Mouse (Mus musculus): ENCODE measurements at regions not wholly inside any gene's neighbourhood (a gene's known extent, or its start where the extent isn't known, plus 50 kb on each side); places are given as distances from the start of the nearest gene placed in this dataset.

GRCm38 (mm10) chr9:13914847-13915246 is 87.3 kb downstream of the Fam76b start:
- WGBS: 84% methylated on average over 3 of the region's 3 CpGs
- H3K4me1 ChIP-seq (ENCODE audit: control insufficient read depth, insufficient read depth, low read length): no peaks in the 10 kb centered on the region
- H3K9ac ChIP-seq (ENCODE audit: low read depth, low read length): no peak overlapping the region
- no peaks in the 10 kb centered on the region for H3K27me3 ChIP-seq (ENCODE audit: control insufficient read depth, insufficient read depth, low read length)
- no peak overlapping the region for H3K4me3 ChIP-seq
- no peaks in the 10 kb centered on the region for H3K79me2 ChIP-seq (replicated peaks; ENCODE audit: control insufficient read depth, insufficient read depth, low read length)
- no peaks in the 10 kb centered on the region for H3K36me3 ChIP-seq (ENCODE audit: control insufficient read depth, insufficient read depth, low read length)
- no peak for TF ChIP-seq EP300 (IDR thresholded peaks at IDR 0.05; ENCODE audit: insufficient read depth, low read depth, low read length)
- TF ChIP-seq CTCF (IDR thresholded peaks at IDR 0.05): no peak
- TF ChIP-seq POLR2A (IDR thresholded peaks at IDR 0.05; ENCODE audit: insufficient read depth, low read depth, low read length): no peak
- intact Hi-C loops (cut with DNase I): no loop called here
- H3K27ac ChIP-seq: no peak overlapping the region
- DNase-seq: no peak

GRCm38 (mm10) chr9:13916837-13917236 is 89.3 kb downstream of the Fam76b start:
- Histone ChIP-seq H3K36me3 (ENCODE audit: control insufficient read depth, insufficient read depth, low read length) (no peaks in the 10 kb centered on the region), H3K4me1 (ENCODE audit: control insufficient read depth, insufficient read depth, low read length) (no peaks in the 10 kb centered on the region), H3K27ac (no peak overlapping the region), H3K79me2 (replicated peaks; ENCODE audit: control insufficient read depth, insufficient read depth, low read length) (no peaks in the 10 kb centered on the region), H3K4me3 (no peak overlapping the region), H3K9ac (ENCODE audit: low read depth, low read length) (no peak overlapping the region), H3K27me3 (ENCODE audit: control insufficient read depth, insufficient read depth, low read length) (no peaks in the 10 kb centered on the region)
- DNase-seq: no peak
- WGBS: 82% methylated on average over 7 of the region's 7 CpGs
- intact Hi-C loops (cut with DNase I): no loop called here
- TF ChIP-seq POLR2A (IDR thresholded peaks at IDR 0.05; ENCODE audit: insufficient read depth, low read depth, low read length): no peak
- TF ChIP-seq CTCF (IDR thresholded peaks at IDR 0.05): no peak
- no peak for TF ChIP-seq EP300 (IDR thresholded peaks at IDR 0.05; ENCODE audit: insufficient read depth, low read depth, low read length)

GRCm38 (mm10) chr9:13918606-13919202 is 91.2 kb downstream of the Fam76b start:
- H3K4me3 ChIP-seq: no peak overlapping the region

GRCm38 (mm10) chr9:13919739-13920410 is 92.4 kb downstream of the Fam76b start:
- Histone ChIP-seq H3K4me1 (ENCODE audit: control insufficient read depth, insufficient read depth, low read length) (no peaks in the 10 kb centered on the region), H3K27me3 (ENCODE audit: control insufficient read depth, insufficient read depth, low read length) (no peaks in the 10 kb centered on the region), H3K4me3 (no peak overlapping the region), H3K27ac (no peak overlapping the region), H3K9ac (ENCODE audit: low read depth, low read length) (no peak overlapping the region), H3K36me3 (ENCODE audit: control insufficient read depth, insufficient read depth, low read length) (no peaks in the 10 kb centered on the region), H3K79me2 (replicated peaks; ENCODE audit: control insufficient read depth, insufficient read depth, low read length) (no peaks in the 10 kb centered on the region)
- no peak for TF ChIP-seq EP300 (IDR thresholded peaks at IDR 0.05; ENCODE audit: insufficient read depth, low read depth, low read length)
- no peak for TF ChIP-seq CTCF (IDR thresholded peaks at IDR 0.05)
- TF ChIP-seq POLR2A (IDR thresholded peaks at IDR 0.05; ENCODE audit: insufficient read depth, low read depth, low read length): no peak
- intact Hi-C loops (cut with DNase I): no loop called here
- WGBS: 78% methylated on average over 9 of the region's 9 CpGs
- DNase-seq: no peak

More at GRCm38 (mm10) chr9:13918606-13919202, 91.2 kb downstream of the Fam76b start:
- no peak overlapping the region for H3K27ac ChIP-seq
- no peaks in the 10 kb centered on the region for H3K36me3 ChIP-seq (ENCODE audit: control insufficient read depth, insufficient read depth, low read length)
- H3K79me2 ChIP-seq (replicated peaks; ENCODE audit: control insufficient read depth, insufficient read depth, low read length): no peaks in the 10 kb centered on the region
- no peak overlapping the region for H3K9ac ChIP-seq (ENCODE audit: low read depth, low read length)
- H3K4me1 ChIP-seq (ENCODE audit: control insufficient read depth, insufficient read depth, low read length): no peaks in the 10 kb centered on the region
- TF ChIP-seq CTCF (IDR thresholded peaks at IDR 0.05) (no peak), POLR2A (IDR thresholded peaks at IDR 0.05; ENCODE audit: insufficient read depth, low read depth, low read length) (no peak), EP300 (IDR thresholded peaks at IDR 0.05; ENCODE audit: insufficient read depth, low read depth, low read length) (no peak)
- no peaks in the 10 kb centered on the region for H3K27me3 ChIP-seq (ENCODE audit: control insufficient read depth, insufficient read depth, low read length)
- intact Hi-C loops (cut with DNase I): no loop called here
- WGBS: 62% methylated on average over 7 of the region's 7 CpGs
- DNase-seq: no peak

GRCm38 (mm10) chr9:13920623-13921022 is 93.1 kb downstream of the Fam76b start:
- TF ChIP-seq CTCF (IDR thresholded peaks at IDR 0.05): no peak
- TF ChIP-seq POLR2A (IDR thresholded peaks at IDR 0.05; ENCODE audit: insufficient read depth, low read depth, low read length): no peak
- no peak for TF ChIP-seq EP300 (IDR thresholded peaks at IDR 0.05; ENCODE audit: insufficient read depth, low read depth, low read length)
- Histone ChIP-seq H3K36me3 (ENCODE audit: control insufficient read depth, insufficient read depth, low read length) (no peaks in the 10 kb centered on the region), H3K4me3 (no peak overlapping the region), H3K27me3 (ENCODE audit: control insufficient read depth, insufficient read depth, low read length) (no peaks in the 10 kb centered on the region), H3K4me1 (ENCODE audit: control insufficient read depth, insufficient read depth, low read length) (no peaks in the 10 kb centered on the region), H3K9ac (ENCODE audit: low read depth, low read length) (no peak overlapping the region), H3K27ac (no peak overlapping the region), H3K79me2 (replicated peaks; ENCODE audit: control insufficient read depth, insufficient read depth, low read length) (no peaks in the 10 kb centered on the region)
- intact Hi-C loops (cut with DNase I): no loop called here
- WGBS: 64% methylated on average over 1 of the region's 1 CpGs
- DNase-seq: no peak

- TF ChIP-seq POLR2A (IDR thresholded peaks at IDR 0.05; ENCODE audit: insufficient read depth, low read depth, low read length) (no peak), EP300 (IDR thresholded peaks at IDR 0.05; ENCODE audit: insufficient read depth, low read depth, low read length) (no peak)
- H3K4me1 ChIP-seq (ENCODE audit: control insufficient read depth, insufficient read depth, low read length): no peaks in the 10 kb centered on the region
- no peak overlapping the region for H3K9ac ChIP-seq (ENCODE audit: low read depth, low read length)
- no peaks in the 10 kb centered on the region for H3K79me2 ChIP-seq (replicated peaks; ENCODE audit: control insufficient read depth, insufficient read depth, low read length)
- H3K4me3 ChIP-seq: no peak overlapping the region
- H3K27ac ChIP-seq: no peak overlapping the region
- H3K36me3 ChIP-seq (ENCODE audit: control insufficient read depth, insufficient read depth, low read length): no peaks in the 10 kb centered on the region
- intact Hi-C loops (cut with DNase I): no loop called here
- 23% methylated on average over 6 of the region's 6 CpGs for WGBS
- H3K27me3 ChIP-seq (ENCODE audit: control insufficient read depth, insufficient read depth, low read length): no peaks in the 10 kb centered on the region
- DNase-seq: no peak
Observed at GRCm38 (mm10) chr9:13932001-13932508, 104.5 kb downstream of the Fam76b start.

Data from heart, adult 2 months (tissue).